Mouse (Mus musculus) intestine, embryonic 15.5 days (tissue): ENCODE data around the gene Map3k10. TPM values are rescaled to one million over a fixed set of nuclear protein-coding genes. Genes with fewer than 3 reads are reported as not detected.
A peak's percentile ranks its signal among the peaks of the same experiment; 100 is the strongest.
"Not testable (repeated sequence)": the region's sequence is repeated elsewhere in the genome, so short reads cannot be mapped to it uniquely, and the experiment has no call there.

ENCODE experiments used
- ATAC-seq: fragments of 200-750 bp; cut with Nextera tagmentation; 2 replicates; pipeline ENCODE4 v1.8.0; 2017; ENCODE audit warnings: moderate TSS enrichment, moderate library complexity
- H3K27ac ChIP-seq: fragments of 300-500 bp; sonication (generic); 2 replicates; pipeline ENCODE4 v1.5.1; 2015; ENCODE audit warnings: mild to moderate bottlenecking, inconsistent platforms
- H3K27me3 ChIP-seq: fragments of 300-500 bp; sonication (generic); replicated peaks from 2 replicates; pipeline ENCODE4 v1.6.1; 2015; ENCODE audit warnings: inconsistent platforms
- H3K36me3 ChIP-seq: fragments of 300-500 bp; sonication (generic); 2 replicates; pipeline ENCODE4 v1.6.1; 2015; ENCODE audit warnings: inconsistent platforms
- H3K4me1 ChIP-seq: fragments of 300-500 bp; sonication (generic); replicated peaks from 2 replicates; pipeline ENCODE4 v1.6.1; 2015; ENCODE audit warnings: inconsistent platforms
- H3K4me2 ChIP-seq: fragments of 300-500 bp; sonication (generic); replicated peaks from 2 replicates; pipeline ENCODE4 v1.6.1; 2015; ENCODE audit warnings: mild to moderate bottlenecking, inconsistent platforms
- H3K4me3 ChIP-seq: fragments of 300-500 bp; sonication (generic); replicated peaks from 2 replicates; pipeline ENCODE4 v1.5.1; 2015; ENCODE audit warnings: inconsistent platforms
- H3K9ac ChIP-seq: fragments of 300-500 bp; sonication (generic); 2 replicates; pipeline ENCODE4 v1.6.1; 2015; ENCODE audit warnings: inconsistent platforms
- H3K9me3 ChIP-seq: fragments of 300-500 bp; sonication (generic); 2 replicates; pipeline ENCODE4 v1.6.1; 2016; ENCODE audit warnings: inconsistent platforms
- WGBS: fragments of 180-500 bp; shearing (Covaris S2); methylation state at CpG from one replicate; pipeline ENCODE4 v1.1.7; 2015; 5-methylcytosine and 5-hydroxymethylcytosine counted together
- polyA plus RNA-seq: library from polyadenylated mRNA; unstranded; fragments of >200 nt; fragmentation: Nextera tagmentation; extraction: Ambion mirVana; gene quantifications from 2 replicates; pipeline ENCODE4 v1.2.1, GENCODE M21; 2015

The Map3k10 gene
- polyA plus RNA-seq, 1 experiment from 2014 or later: 5.6 TPM

DNA sequence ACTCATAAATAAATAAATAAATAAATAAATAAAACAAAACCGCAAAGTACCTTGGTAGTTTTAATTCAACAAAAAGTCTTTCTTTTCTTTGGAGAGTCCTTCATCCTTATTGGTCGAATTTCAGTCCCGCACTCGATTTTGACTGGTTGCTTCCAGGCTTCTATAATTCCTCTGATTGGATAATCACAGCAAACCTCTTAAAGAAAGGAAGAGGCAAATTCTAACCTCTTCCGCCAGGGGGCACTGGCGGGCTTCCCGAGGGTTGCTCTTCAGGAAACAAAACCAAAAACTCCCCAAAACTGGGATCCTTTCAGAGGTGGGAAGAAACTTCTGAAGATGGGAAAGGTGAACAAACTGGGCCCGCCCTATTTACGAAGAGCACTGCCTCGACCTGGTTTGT, 23.4 kb downstream of the Map3k10 start:
- Histone ChIP-seq H3K4me2 (no peak overlapping the region), H3K27me3 (peaks cover 42% of the 10 kb centered on the region), H3K27ac (no peak overlapping the region), H3K4me3 (no peak overlapping the region), H3K9ac (no peak overlapping the region), H3K36me3 (no peaks in the 10 kb centered on the region), H3K9me3 (no peaks in the 10 kb centered on the region), H3K4me1 (peaks cover 7% of the 10 kb centered on the region; the same call in 1 of the 2 replicates)
- WGBS: 5% methylated on average over 10 of the region's 10 CpGs
- peak; percentile 44; the same call in 1 of the 2 replicates for ATAC-seq

DNA sequence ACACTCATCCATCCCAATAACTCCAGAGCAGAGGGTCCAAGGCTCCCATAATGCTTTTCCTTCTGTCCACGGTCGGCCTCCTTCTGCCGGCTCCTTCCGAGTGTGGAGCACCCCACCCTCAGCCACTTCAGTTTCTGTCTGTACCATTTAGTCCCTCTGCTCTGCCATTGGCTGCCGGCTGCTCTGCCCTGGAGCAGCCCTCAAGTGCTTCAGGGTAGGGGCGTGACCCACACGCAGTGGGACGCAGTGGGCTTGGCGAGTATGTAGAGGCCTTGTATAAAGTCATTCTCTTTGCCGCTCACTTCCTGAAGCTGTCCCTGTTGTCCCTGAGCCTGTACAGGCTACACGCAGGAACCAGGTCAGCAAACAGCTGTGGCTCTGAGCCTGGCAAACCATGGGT, 24.7 kb downstream of the Map3k10 start:
- H3K9ac ChIP-seq: no peak overlapping the region
- no peaks in the 10 kb centered on the region for H3K9me3 ChIP-seq
- H3K4me1 ChIP-seq: peaks cover 7% of the 10 kb centered on the region; the same call in 1 of the 2 replicates
- no peaks in the 10 kb centered on the region for H3K36me3 ChIP-seq
- H3K4me2 ChIP-seq: no peak overlapping the region
- ATAC-seq: no peak
- H3K4me3 ChIP-seq: no peak overlapping the region
- peaks cover 29% of the 10 kb centered on the region for H3K27me3 ChIP-seq
- 86% methylated on average over 11 of the region's 11 CpGs for WGBS
- H3K27ac ChIP-seq: no peak overlapping the region

DNA sequence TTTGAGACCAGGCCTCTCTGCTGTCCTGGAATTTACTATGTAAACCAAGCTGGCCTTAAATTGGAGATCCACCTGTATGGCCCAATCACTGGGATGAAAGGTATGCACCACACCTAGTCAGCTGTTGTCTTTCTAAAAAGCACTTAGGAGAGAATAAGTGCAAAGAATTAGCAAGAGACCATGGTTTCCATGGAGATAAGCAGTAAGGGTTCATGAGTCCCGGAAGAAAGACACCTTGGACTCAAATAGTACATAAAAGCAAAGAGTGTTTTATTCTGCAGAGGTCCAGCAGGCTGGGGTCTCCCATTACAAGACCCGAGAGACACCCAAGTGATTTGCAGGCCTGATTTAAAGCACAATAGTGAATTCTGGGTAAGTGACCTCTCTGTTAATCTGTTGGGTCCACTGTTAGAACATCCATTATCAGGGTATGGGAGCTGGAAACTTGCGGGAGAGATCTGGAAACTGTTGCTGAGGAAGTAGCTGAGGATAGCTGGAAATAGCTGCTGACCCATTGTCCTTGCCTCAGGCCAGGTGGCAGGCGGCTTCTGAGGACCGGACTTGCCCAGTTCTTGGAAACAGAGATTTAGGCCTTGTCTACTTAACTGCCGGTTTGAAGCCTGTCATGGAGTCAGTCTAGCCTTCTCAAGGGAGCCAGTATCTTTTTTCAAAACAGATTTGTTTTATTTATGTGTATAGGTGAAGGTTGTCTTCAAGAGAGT, 27.0 kb downstream of the Map3k10 start:
- WGBS: 86% methylated on average over 6 of the region's 6 CpGs
- no peak for ATAC-seq
- peaks cover 7% of the 10 kb centered on the region; the same call in 1 of the 2 replicates for H3K27me3 ChIP-seq

DNA sequence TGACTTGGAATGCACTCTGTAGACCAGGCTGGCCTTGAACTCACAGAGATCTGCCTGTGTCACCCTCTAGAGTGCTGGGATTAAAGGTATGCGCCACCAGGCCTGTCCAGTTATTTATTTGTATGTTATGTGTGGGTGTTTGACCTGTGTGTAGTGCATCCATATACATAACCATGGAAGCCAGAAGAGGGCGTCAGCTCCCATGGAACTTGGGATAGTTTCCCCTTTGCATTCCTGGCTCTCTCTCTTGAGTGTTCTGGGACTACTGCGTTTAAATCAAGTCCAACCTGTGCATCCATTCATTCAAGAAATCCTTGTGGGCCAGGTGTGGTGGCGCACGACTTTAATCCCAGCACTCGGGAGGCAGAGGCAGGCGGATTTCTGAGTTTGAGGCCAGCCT, 27.9 kb downstream of the Map3k10 start:
- ATAC-seq: no peak
- H3K4me3 ChIP-seq: no peak overlapping the region
- no peak overlapping the region for H3K4me2 ChIP-seq
- no peaks in the 10 kb centered on the region for H3K4me1 ChIP-seq
- peaks cover 3% of the 10 kb centered on the region; the same call in 1 of the 2 replicates for H3K27me3 ChIP-seq
- H3K9ac ChIP-seq: no peak overlapping the region
- H3K27ac ChIP-seq: no peak overlapping the region
- no peaks in the 10 kb centered on the region for H3K9me3 ChIP-seq
- 85% methylated on average over 7 of the region's 7 CpGs for WGBS
- no peaks in the 10 kb centered on the region for H3K36me3 ChIP-seq

More for the DNA sequence above, 27.0 kb downstream of the Map3k10 start:
- H3K9ac ChIP-seq: no peak overlapping the region
- no peaks in the 10 kb centered on the region for H3K36me3 ChIP-seq
- H3K9me3 ChIP-seq: no peaks in the 10 kb centered on the region
- H3K27ac ChIP-seq: no peak overlapping the region
- H3K4me1 ChIP-seq: no peaks in the 10 kb centered on the region
- H3K4me3 ChIP-seq: no peak overlapping the region
- no peak overlapping the region for H3K4me2 ChIP-seq

DNA sequence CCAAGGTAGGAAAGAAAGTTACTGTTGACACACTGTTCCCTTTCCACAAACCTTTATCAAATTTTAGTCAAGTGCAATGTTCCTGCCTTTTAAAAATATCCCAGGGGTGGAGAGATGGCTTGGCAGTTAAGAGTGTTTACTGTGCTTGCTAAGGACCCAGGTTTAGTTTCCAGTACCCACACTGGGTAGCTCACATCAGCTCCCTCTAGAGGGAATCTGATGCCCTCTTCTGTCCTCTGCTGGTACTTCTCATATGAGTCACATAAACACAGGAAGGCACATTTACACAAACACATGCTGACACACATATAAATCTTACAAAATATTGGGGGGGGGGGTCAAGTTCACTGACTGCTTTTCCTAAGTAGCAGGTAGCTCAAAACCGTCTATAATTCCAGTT, 29.9 kb downstream of the Map3k10 start:
- Histone ChIP-seq H3K36me3 (no peaks in the 10 kb centered on the region), H3K4me3 (no peak overlapping the region), H3K9me3 (no peaks in the 10 kb centered on the region), H3K4me2 (no peak overlapping the region), H3K4me1 (no peaks in the 10 kb centered on the region), H3K27ac (no peak overlapping the region), H3K27me3 (no peaks in the 10 kb centered on the region), H3K9ac (no peak overlapping the region)
- WGBS: 41% methylated on average over 1 of the region's 1 CpGs
- ATAC-seq: no peak

DNA sequence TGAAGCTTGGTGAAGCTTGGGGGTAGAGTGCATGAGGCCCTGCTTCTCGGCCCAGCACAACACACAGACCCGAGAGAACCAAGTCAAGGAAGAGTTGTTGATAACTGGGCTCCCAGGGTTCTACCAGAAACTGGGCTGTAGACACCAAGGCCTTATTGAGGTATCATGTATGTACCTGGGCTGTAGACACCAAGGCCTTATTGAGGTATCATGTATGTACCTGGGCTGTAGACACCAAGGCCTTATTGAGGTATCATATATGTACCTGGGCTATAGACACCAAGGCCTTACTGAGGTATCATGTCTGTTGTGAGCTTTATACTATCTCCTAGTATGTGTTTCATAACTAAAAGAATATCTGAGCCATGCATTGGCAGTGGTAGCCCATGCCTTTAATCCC, 39.3 kb downstream of the Map3k10 start:
- ATAC-seq, H3K27me3 ChIP-seq, H3K9ac ChIP-seq, H3K4me3 ChIP-seq, H3K4me1 ChIP-seq, H3K9me3 ChIP-seq, H3K4me2 ChIP-seq, H3K27ac ChIP-seq: not testable (repeated sequence)
- 96% methylated on average over 2 of the region's 2 CpGs for WGBS
- H3K36me3 ChIP-seq: peaks cover 33% of the 10 kb centered on the region

DNA sequence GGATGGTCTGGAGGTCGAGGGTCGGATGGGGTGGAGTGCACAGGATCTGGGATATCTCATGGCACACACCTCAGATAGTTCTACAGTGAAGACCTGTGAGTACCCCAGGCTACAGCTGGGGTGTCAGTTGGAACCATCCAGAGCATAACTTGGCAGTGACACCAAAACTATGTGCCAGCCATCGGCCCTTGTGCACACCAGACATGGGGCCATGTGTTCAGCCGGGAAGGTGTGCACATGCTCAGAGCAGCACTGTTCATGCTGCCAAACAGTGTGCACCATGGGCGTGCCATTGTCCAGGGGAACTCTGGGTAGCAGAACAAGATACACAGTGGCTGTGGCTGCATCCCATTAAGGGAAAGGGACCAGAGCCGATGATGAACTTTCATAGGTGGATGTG, 39.7 kb downstream of the Map3k10 start:
- Histone ChIP-seq H3K36me3 (peaks cover 36% of the 10 kb centered on the region), H3K4me3 (no peak overlapping the region), H3K9me3 (no peaks in the 10 kb centered on the region), H3K9ac (no peak overlapping the region), H3K4me2 (no peak overlapping the region), H3K27me3 (no peaks in the 10 kb centered on the region), H3K4me1 (no peaks in the 10 kb centered on the region), H3K27ac (no peak overlapping the region)
- ATAC-seq: no peak
- 95% methylated on average over 6 of the region's 6 CpGs for WGBS

DNA sequence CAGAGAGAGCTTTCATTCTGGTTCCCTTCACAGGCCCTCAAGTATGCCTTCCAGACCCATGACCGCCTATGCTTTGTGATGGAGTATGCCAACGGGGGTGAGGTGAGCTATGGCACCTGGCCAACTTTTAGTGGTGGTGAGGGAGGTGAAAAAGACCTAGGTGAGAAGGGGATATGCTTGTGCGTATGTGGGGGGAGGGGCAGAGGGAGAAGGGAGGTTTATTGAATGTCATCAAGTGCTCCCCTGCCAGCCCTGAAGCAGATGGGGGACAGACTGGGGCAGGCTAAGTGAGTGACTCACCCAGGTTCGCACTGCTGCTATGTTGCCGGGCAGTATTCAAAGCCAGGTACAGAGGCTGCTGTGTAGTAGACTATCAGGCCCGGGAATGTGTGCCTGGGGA, 41.2 kb downstream of the Map3k10 start:
- Histone ChIP-seq H3K4me2 (no peak overlapping the region), H3K27ac (no peak overlapping the region), H3K27me3 (no peaks in the 10 kb centered on the region), H3K36me3 (peaks cover 46% of the 10 kb centered on the region), H3K9me3 (no peaks in the 10 kb centered on the region), H3K9ac (no peak overlapping the region), H3K4me1 (no peaks in the 10 kb centered on the region), H3K4me3 (no peak overlapping the region)
- no peak for ATAC-seq
- 93% methylated on average over 6 of the region's 6 CpGs for WGBS

DNA sequence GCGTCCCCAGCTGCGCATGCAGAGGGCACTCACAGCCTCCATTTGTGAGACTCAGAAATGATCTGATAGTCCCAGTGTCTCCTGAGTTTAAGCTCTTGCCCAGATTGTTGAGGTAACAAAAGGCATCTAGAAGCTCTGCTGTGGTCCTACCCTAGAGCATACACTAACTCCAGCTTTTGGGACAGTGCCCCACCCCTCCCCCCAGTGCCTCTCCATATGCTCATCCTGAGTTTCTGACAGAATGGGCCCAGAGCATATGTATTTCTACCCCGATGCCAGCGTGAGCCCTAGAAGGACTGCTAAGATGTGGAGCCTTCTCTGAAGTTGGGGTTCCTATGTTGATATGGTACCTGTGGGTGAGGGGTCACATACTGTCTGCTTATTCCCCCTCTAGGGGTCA, 43.0 kb downstream of the Map3k10 start:
- ATAC-seq: no peak
- Histone ChIP-seq H3K27me3 (no peaks in the 10 kb centered on the region), H3K27ac (no peak overlapping the region), H3K9me3 (no peaks in the 10 kb centered on the region), H3K9ac (no peak overlapping the region), H3K36me3 (peaks cover 52% of the 10 kb centered on the region), H3K4me3 (no peak overlapping the region), H3K4me1 (no peaks in the 10 kb centered on the region), H3K4me2 (no peak overlapping the region)
- WGBS: 97% methylated on average over 4 of the region's 4 CpGs

DNA sequence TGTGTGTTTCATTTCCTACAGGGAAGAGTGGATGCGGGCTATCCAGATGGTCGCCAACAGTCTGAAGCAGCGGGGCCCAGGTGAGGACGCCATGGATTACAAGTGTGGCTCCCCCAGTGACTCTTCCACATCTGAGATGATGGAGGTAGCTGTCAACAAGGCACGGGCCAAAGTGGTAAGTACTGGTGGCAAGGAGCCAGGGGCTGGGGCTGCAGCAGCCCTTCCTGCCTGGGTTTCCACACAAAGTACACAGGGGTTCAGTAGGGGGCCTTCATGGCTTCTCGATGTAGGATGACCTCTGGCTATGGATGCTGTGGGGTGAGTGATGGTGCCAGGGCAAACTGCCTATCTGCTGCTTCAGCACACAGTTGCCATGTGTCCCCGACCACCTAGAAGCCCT, 45.6 kb downstream of the Map3k10 start:
- not testable (repeated sequence) for ATAC-seq, H3K4me2 ChIP-seq, H3K4me1 ChIP-seq, H3K9ac ChIP-seq, H3K27ac ChIP-seq, H3K27me3 ChIP-seq, H3K9me3 ChIP-seq, H3K4me3 ChIP-seq
- H3K36me3 ChIP-seq: peaks cover 48% of the 10 kb centered on the region
- 94% methylated on average over 7 of the region's 7 CpGs for WGBS

DNA sequence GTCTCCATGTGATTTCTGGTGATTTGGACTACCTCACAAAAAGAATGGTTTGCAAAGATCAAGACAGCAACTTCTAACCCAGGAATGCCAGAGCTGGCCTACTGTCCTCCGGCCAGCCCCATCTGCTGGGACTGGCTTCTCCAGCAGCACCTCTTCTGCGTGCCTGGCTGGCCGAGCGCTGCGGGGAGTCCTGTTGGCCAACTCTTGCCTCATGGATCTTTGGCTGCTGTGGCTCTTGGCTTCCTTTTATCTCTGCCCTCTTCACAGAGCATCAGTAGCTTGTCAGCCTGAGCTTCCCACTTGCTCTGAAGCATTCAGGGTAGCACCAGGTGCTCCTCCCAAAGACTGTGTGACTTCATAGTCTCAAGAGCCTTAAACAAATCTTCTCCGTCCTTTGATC, 46.2 kb downstream of the Map3k10 start:
- 94% methylated on average over 6 of the region's 6 CpGs for WGBS
- H3K4me2 ChIP-seq: no peak overlapping the region
- no peaks in the 10 kb centered on the region for H3K27me3 ChIP-seq
- no peaks in the 10 kb centered on the region for H3K9me3 ChIP-seq
- no peak overlapping the region for H3K27ac ChIP-seq
- ATAC-seq: no peak
- H3K4me3 ChIP-seq: no peak overlapping the region
- H3K9ac ChIP-seq: no peak overlapping the region
- H3K36me3 ChIP-seq: peaks cover 49% of the 10 kb centered on the region
- no peaks in the 10 kb centered on the region for H3K4me1 ChIP-seq

DNA sequence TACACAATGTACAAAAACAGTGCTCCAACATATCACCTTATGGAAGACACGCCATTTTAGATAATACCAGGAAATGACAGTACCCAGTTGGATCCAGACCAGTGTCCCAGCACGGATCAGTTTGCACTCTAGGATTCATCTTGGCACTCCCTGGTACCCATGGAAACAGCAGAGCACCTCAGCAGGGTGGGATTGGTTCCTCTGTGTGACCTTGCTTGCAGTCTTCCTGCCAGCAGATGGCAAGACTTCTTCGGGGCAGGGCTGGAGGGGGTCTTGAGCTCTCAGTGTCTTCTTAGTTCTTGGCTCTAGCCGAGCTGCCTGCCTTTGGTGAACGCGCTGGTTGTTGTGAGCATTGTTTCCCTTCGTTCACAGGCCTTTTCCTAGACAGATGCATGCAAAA, 46.7 kb downstream of the Map3k10 start:
- H3K4me2 ChIP-seq: no peak overlapping the region
- H3K36me3 ChIP-seq: peaks cover 44% of the 10 kb centered on the region
- H3K9ac ChIP-seq: no peak overlapping the region
- WGBS: 89% methylated on average over 7 of the region's 7 CpGs
- no peaks in the 10 kb centered on the region for H3K27me3 ChIP-seq
- H3K4me3 ChIP-seq: no peak overlapping the region
- no peaks in the 10 kb centered on the region for H3K4me1 ChIP-seq
- H3K27ac ChIP-seq: no peak overlapping the region
- H3K9me3 ChIP-seq: no peaks in the 10 kb centered on the region
- no peak for ATAC-seq

DNA sequence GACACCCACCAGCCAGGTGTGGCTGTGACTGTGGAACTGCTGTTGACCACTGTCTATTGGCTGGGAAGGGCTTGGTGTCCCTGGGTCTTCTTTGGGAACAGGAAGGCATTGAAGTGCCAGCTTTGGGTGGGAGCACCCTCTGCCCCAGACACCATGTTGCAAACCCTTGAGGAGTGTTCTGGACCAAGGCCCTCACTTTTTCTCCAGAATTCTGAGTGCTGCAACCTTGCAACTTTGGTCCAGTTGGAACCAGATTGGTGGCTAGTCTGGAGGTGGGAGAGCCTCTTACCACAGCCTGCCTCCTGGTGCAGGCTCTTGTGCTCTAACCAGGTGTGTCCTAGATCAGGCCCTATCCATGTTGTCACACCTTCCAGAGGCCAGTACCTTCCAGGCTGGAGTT, 49.4 kb downstream of the Map3k10 start:
- Histone ChIP-seq H3K36me3 (peaks cover 42% of the 10 kb centered on the region), H3K4me2 (no peak overlapping the region), H3K27me3 (no peaks in the 10 kb centered on the region), H3K9me3 (no peaks in the 10 kb centered on the region), H3K4me1 (no peaks in the 10 kb centered on the region), H3K9ac (no peak overlapping the region), H3K27ac (no peak overlapping the region), H3K4me3 (no peak overlapping the region)
- no peak for ATAC-seq
